Comparison of ENCODE assay signal across 7 mouse cellular contexts in the genomic region with DNA sequence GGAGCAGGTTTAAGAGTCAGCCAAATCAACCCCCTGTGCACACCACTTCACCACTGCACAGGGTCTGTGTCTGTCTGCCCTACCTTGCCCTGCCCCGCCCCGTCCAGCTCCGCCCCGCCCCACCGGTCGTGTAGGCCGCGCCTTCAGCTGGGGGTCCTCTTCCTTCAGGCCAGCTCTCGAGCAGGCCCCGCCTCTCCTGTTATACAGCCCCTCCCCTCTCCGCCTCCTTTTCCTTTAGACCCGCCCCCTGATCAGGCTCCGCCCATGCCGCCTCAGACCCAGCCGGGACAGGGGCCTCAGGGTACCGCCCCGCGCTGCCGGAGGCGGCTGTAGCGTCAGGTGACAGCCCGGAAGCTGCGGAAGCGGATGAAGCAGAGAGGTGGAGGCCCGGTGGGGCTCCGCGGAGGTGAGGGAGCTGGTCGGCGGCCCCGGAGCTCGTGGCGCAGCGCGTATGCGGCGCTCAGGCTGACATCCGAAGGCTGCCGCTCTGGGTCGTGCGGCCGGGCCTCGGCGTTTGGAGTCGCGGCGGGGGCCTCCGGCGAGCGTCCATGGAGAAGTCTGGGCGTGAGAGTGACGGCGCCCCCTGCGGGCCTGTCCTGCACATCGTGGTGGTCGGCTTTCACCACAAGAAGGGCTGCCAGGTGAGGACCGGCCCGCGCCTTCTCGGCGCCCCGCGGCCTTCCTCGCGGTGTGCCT. TPM values are rescaled to one million over a fixed set of nuclear protein-coding genes. Genes with fewer than 3 reads are reported as not detected.
DNase-seq lines count a peak whose midpoint lies in the region; ATAC-seq lines count a peak whose summit lies in the region.

Avl9 (plus strand) TSS at position 326 of the 696 bp plus-strand sequence.

- peaks cover 4% of the 10 kb centered on the region; the same call in 1 of the 2 replicates for H3K4me1 ChIP-seq in intestine, embryonic 16.5 days (ENCODE audit: control insufficient read depth, insufficient read depth, low read length)
- H3K4me1 ChIP-seq in midbrain, embryonic 11.5 days (ENCODE audit: control insufficient read depth, insufficient read depth, low read length), result 0 out of 2 replicates have a peak, but pooled peaks cover 5% of the 10 kb centered on the region

- intact Hi-C loops in left cerebral cortex, postnatal 36 days (cut with DNase I), result no loop called here

- under 1% methylated on average over 58 of the region's 64 CpGs for WGBS in intestine, embryonic 16.5 days
- WGBS in midbrain, embryonic 11.5 days, result under 1% methylated on average over 64 of the region's 64 CpGs

- H3K9me3 ChIP-seq in intestine, embryonic 16.5 days (ENCODE audit: control insufficient read depth, low read length), result no peaks in the 10 kb centered on the region
- no peaks in the 10 kb centered on the region for H3K9me3 ChIP-seq in midbrain, embryonic 11.5 days (ENCODE audit: control insufficient read depth, low read length)

- peak within 1 kb of the TSS; percentile 88 for H3K4me3 ChIP-seq in intestine, embryonic 16.5 days (ENCODE audit: low read length)
- peak within 1 kb of the TSS; percentile 70 for H3K4me3 ChIP-seq in midbrain, embryonic 11.5 days (ENCODE audit: low read depth, low read length)

- ATAC-seq in intestine, embryonic 16.5 days, result peak; percentile 99
- ATAC-seq in midbrain, embryonic 11.5 days (ENCODE audit: low FRiP score), result peak; percentile 98

- H3K27ac ChIP-seq in intestine, embryonic 16.5 days (ENCODE audit: low read length), result peak within 1 kb of the TSS; percentile 98
- peak within 1 kb of the TSS; percentile 84 for H3K27ac ChIP-seq in midbrain, embryonic 11.5 days (ENCODE audit: low read depth, low read length)

- H3K4me2 ChIP-seq in intestine, embryonic 16.5 days (ENCODE audit: low read depth, low read length), result peak within 1 kb of the TSS; percentile 77
- H3K4me2 ChIP-seq in midbrain, embryonic 11.5 days, result peak within 1 kb of the TSS; percentile 60

- H3K27me3 ChIP-seq in intestine, embryonic 16.5 days (replicated peaks; ENCODE audit: control insufficient read depth, insufficient read depth, low read length), result no peaks in the 10 kb centered on the region
- no peaks in the 10 kb centered on the region for H3K27me3 ChIP-seq in midbrain, embryonic 11.5 days (ENCODE audit: control insufficient read depth, insufficient read depth, low read length)

- DNase-seq in adrenal gland, adult 8-10 months, result peak; percentile 99
- peak; percentile 99 for DNase-seq in embryo, embryonic 9.5 days (ENCODE audit: extremely low spot score)
- peak; percentile 95 to 97 for DNase-seq in gastrocnemius, postnatal 4 days (ENCODE audit: low spot score in 2 of 2)
- DNase-seq in left cerebral cortex, postnatal 36 days (ENCODE audit: low spot score in 2 of 2), result peak; percentile 96
- DNase-seq in midbrain, embryonic 11.5 days (ENCODE audit: low spot score, missing footprints), result peak; percentile 100
- DNase-seq in skeletal muscle tissue, adult 2 months (ENCODE audit: low read depth, low spot score), result peak; percentile 96

- no peaks in the 10 kb centered on the region for H3K36me3 ChIP-seq in intestine, embryonic 16.5 days (ENCODE audit: control insufficient read depth, insufficient read depth, low read length)
- H3K36me3 ChIP-seq in midbrain, embryonic 11.5 days (ENCODE audit: control insufficient read depth, insufficient read depth, low read length), result no peaks in the 10 kb centered on the region

- peak within 1 kb of the TSS; percentile 86 for H3K9ac ChIP-seq in intestine, embryonic 16.5 days (ENCODE audit: low read depth, low read length)
- H3K9ac ChIP-seq in midbrain, embryonic 11.5 days (ENCODE audit: low read length), result peak within 1 kb of the TSS; percentile 81

RNA-seq across cellular contexts. Expression of gene Avl9, which starts in this region (rescaled TPM):
- 10 to 100 TPM; 29.5 to 36.6 (median 31.3) TPM for total RNA-seq in adrenal gland, adult 8-10 months (2022)
- 10 to 100 TPM in 1 of 2 experiments, 1 to 10 TPM in 1; 8.9 to 10.3 TPM for total RNA-seq in gastrocnemius, postnatal 4 days (2021)
- polyA plus RNA-seq in intestine, embryonic 16.5 days (2015; fragmentation: Nextera tagmentation; extraction: Ambion mirVana), result 10.0 and 11.8 TPM in 2 replicates
- total RNA-seq in left cerebral cortex, postnatal 36 days (2021), result 10 to 100 TPM; 42.1 to 48.9 TPM
- 27.4 and 31.1 TPM in 2 replicates for polyA plus RNA-seq in midbrain, embryonic 11.5 days (2014; fragmentation: Nextera tagmentation; extraction: Ambion mirVana)

Comparison
In these comparisons a context has a peak if more than half of its experiments do, and no peak if none do; other contexts are left out.
1. Peak in every context shown above with its lines: DNase-seq, ATAC-seq, H3K4me3 ChIP-seq and H3K27ac ChIP-seq.